ENCODE assay signal across 23 mouse cellular contexts in the genomic region with DNA sequence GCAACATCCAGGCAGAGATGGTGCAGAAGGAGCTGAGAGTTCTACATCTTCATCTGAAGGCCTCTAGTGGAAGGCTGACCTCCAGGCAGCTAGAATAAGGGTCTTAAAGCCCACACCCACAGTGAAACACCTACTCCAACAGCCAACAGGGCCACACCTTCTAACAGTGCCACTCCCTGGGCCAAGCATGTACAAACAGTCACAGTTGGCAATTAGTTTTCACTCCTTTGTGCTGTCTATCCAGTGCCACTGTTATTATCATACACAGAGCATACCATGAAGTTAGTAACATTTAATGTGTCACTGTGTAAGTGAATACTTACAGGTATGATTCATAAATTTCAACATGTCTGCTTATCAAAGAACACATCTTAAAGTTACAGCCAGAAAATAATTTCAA.
"Had no signal": no experiment of that assay in that cellular context is flagged by ENCODE, and none has a peak within 500 bp of the region (broad histone marks: within the 10 kb centered on the region; RNA-seq: fewer than 3 reads in every experiment).

No protein-coding gene starts in this region.

- H3K4me2 ChIP-seq: liver, embryonic 15.5 days; lung, embryonic 15.5 days; midbrain, embryonic 11.5 days; midbrain, embryonic 13.5 days; neural tube, embryonic 13.5 days; neural tube, embryonic 15.5 days had no signal

- ATAC-seq: liver, postnatal 0 days; lung, postnatal 0 days; midbrain, embryonic 13.5 days; midbrain, embryonic 16.5 days had no signal

- DNase-seq: liver, postnatal 0 days; lung, adult 2 months; lung, postnatal 14 days; lung, postnatal 36 days; retina, postnatal 1 day; right cerebral cortex, adult 18-20 months; right cerebral cortex, postnatal 25 days; right cerebral cortex, postnatal 4 days; spleen, adult 18-20 months; thymus, adult 18-20 months; thymus, postnatal 14 days; thymus, postnatal 36 days had no signal

- H3K27me3 ChIP-seq: liver, embryonic 15.5 days; lung, embryonic 15.5 days; megakaryocyte, embryonic 14.5 days; midbrain, embryonic 13.5 days; neural tube, embryonic 13.5 days; neural tube, embryonic 15.5 days had no signal

- H3K9me3 ChIP-seq: liver, embryonic 15.5 days; lung, embryonic 15.5 days; midbrain, embryonic 13.5 days; neural tube, embryonic 13.5 days; neural tube, embryonic 15.5 days had no signal

- H3K4me1 ChIP-seq: lung, embryonic 15.5 days; megakaryocyte, embryonic 14.5 days; neural tube, embryonic 15.5 days had no signal

- H3K27ac ChIP-seq: liver, embryonic 15.5 days; lung, embryonic 15.5 days; macrophage; midbrain, embryonic 13.5 days; neural tube, embryonic 13.5 days; neural tube, embryonic 15.5 days had no signal

- H3K36me3 ChIP-seq: liver, embryonic 15.5 days; lung, embryonic 15.5 days; midbrain, embryonic 13.5 days; neural tube, embryonic 13.5 days; neural tube, embryonic 15.5 days had no signal

- H3K9ac ChIP-seq: liver, embryonic 15.5 days; liver, postnatal 0 days; lung, embryonic 15.5 days; midbrain, embryonic 13.5 days; neural tube, embryonic 13.5 days; neural tube, embryonic 15.5 days had no signal

- H3K4me3 ChIP-seq: liver, embryonic 15.5 days; lung, embryonic 15.5 days; megakaryocyte, embryonic 14.5 days; midbrain, embryonic 13.5 days; myocyte; neural tube, embryonic 13.5 days; neural tube, embryonic 15.5 days had no signal
